Mouse (Mus musculus): ENCODE measurements around the gene Atp5d. TPM values are rescaled to one million over a fixed set of nuclear protein-coding genes. Genes with fewer than 3 reads are reported as not detected.
"Not testable (repeated sequence)": the region's sequence is repeated elsewhere in the genome, so short reads cannot be mapped to it uniquely, and the experiment has no call there.

Atp5d gene
- total RNA-seq, 1 experiment from 2014 or later = 34.4 TPM

- ATAC-seq (ENCODE audit: extremely low read depth, insufficient number of reproducible peaks, low FRiP score, poor library complexity, severe bottlenecking) = no peak
These were observed 23.2 kb downstream of the Atp5d start for GRCm38 (mm10) chr10:80161522-80162242.

- no peak for ATAC-seq (ENCODE audit: extremely low read depth, insufficient number of reproducible peaks, low FRiP score, poor library complexity, severe bottlenecking)
These were observed 23.8 kb downstream of the Atp5d start for GRCm38 (mm10) chr10:80162243-80162608.

- ATAC-seq (ENCODE audit: extremely low read depth, insufficient number of reproducible peaks, low FRiP score, poor library complexity, severe bottlenecking) = no peak
These were observed 24.4 kb downstream of the Atp5d start for GRCm38 (mm10) chr10:80162716-80163299.

- no peak for ATAC-seq (ENCODE audit: extremely low read depth, insufficient number of reproducible peaks, low FRiP score, poor library complexity, severe bottlenecking)
These were observed 25.3 kb downstream of the Atp5d start for GRCm38 (mm10) chr10:80163721-80164120.

GRCm38 (mm10) chr10:80164161-80164997 lies 25.9 kb downstream of the Atp5d start:
- no peak for ATAC-seq (ENCODE audit: extremely low read depth, insufficient number of reproducible peaks, low FRiP score, poor library complexity, severe bottlenecking)

- peak; percentile 63 for ATAC-seq (ENCODE audit: extremely low read depth, insufficient number of reproducible peaks, low FRiP score, poor library complexity, severe bottlenecking)
These were observed 26.5 kb downstream of the Atp5d start for GRCm38 (mm10) chr10:80164998-80165344.

- no peak for ATAC-seq (ENCODE audit: extremely low read depth, insufficient number of reproducible peaks, low FRiP score, poor library complexity, severe bottlenecking)
These were observed 27.1 kb downstream of the Atp5d start, which contains the start of gene Cirbp for GRCm38 (mm10) chr10:80165392-80166128. Gene Cirbp (plus strand): TSS chr10:80165985.

- ATAC-seq (ENCODE audit: extremely low read depth, insufficient number of reproducible peaks, low FRiP score, poor library complexity, severe bottlenecking) = not testable (repeated sequence)
These were observed 27.7 kb downstream of the Atp5d start for GRCm38 (mm10) chr10:80166136-80166535.

GRCm38 (mm10) chr10:80167460-80168037 lies 29.1 kb downstream of the Atp5d start:
- peak; percentile 75 for ATAC-seq (ENCODE audit: extremely low read depth, insufficient number of reproducible peaks, low FRiP score, poor library complexity, severe bottlenecking)

- peak; percentile 0; the same call in 1 of the 2 replicates for ATAC-seq (ENCODE audit: extremely low read depth, insufficient number of reproducible peaks, low FRiP score, poor library complexity, severe bottlenecking)
These were observed 29.7 kb downstream of the Atp5d start for GRCm38 (mm10) chr10:80168038-80168661.

GRCm38 (mm10) chr10:80169070-80169469 lies 30.6 kb downstream of the Atp5d start:
- no peak for ATAC-seq (ENCODE audit: extremely low read depth, insufficient number of reproducible peaks, low FRiP score, poor library complexity, severe bottlenecking)

- ATAC-seq (ENCODE audit: extremely low read depth, insufficient number of reproducible peaks, low FRiP score, poor library complexity, severe bottlenecking) = no peak
These were observed 31.2 kb downstream of the Atp5d start for GRCm38 (mm10) chr10:80169651-80170050.

- no peak for ATAC-seq (ENCODE audit: extremely low read depth, insufficient number of reproducible peaks, low FRiP score, poor library complexity, severe bottlenecking)
These were observed 31.6 kb downstream of the Atp5d start for GRCm38 (mm10) chr10:80170052-80170451.

GRCm38 (mm10) chr10:80170601-80171021 lies 32.2 kb downstream of the Atp5d start:
- ATAC-seq (ENCODE audit: extremely low read depth, insufficient number of reproducible peaks, low FRiP score, poor library complexity, severe bottlenecking) = no peak

- no peak for ATAC-seq (ENCODE audit: extremely low read depth, insufficient number of reproducible peaks, low FRiP score, poor library complexity, severe bottlenecking)
These were observed 32.8 kb downstream of the Atp5d start for GRCm38 (mm10) chr10:80171252-80171651.

- no peak for ATAC-seq (ENCODE audit: extremely low read depth, insufficient number of reproducible peaks, low FRiP score, poor library complexity, severe bottlenecking)
These were observed 33.5 kb downstream of the Atp5d start for GRCm38 (mm10) chr10:80171760-80172526.

GRCm38 (mm10) chr10:80172527-80173292 lies 34.3 kb downstream of the Atp5d start, which contains the start of gene 1600002K03Rik:
Gene 1600002K03Rik (plus strand): TSS chr10:80172944.
- ATAC-seq (ENCODE audit: extremely low read depth, insufficient number of reproducible peaks, low FRiP score, poor library complexity, severe bottlenecking) = peak; percentile 79
